Mouse (Mus musculus): Measurements from ENCODE around the gene Igll1.

- TF ChIP-seq POLR2A (IDR thresholded peaks at IDR 0.05; ENCODE audit: insufficient read depth, low read depth, low read length) (no peak), CTCF (IDR thresholded peaks at IDR 0.05) (no peak), EP300 (IDR thresholded peaks at IDR 0.05; ENCODE audit: insufficient read depth, low read depth, low read length) (no peak)
Measured at GRCm38 (mm10) chr16:16852411-16852810, 11.4 kb downstream of the Igll1 start.

All from heart, adult 2 months (tissue).